Mouse (Mus musculus): ENCODE results near the gene Nxf1. TPM values are rescaled to one million over a fixed set of nuclear protein-coding genes. Genes with fewer than 3 reads are reported as not detected.
A peak's percentile ranks its signal among the peaks of the same experiment; 100 is the strongest.

Gene Nxf1
- polyA plus RNA-seq (2015; fragmentation: Nextera tagmentation; extraction: Ambion mirVana) = 183 and 189 TPM in 2 replicates

DNA sequence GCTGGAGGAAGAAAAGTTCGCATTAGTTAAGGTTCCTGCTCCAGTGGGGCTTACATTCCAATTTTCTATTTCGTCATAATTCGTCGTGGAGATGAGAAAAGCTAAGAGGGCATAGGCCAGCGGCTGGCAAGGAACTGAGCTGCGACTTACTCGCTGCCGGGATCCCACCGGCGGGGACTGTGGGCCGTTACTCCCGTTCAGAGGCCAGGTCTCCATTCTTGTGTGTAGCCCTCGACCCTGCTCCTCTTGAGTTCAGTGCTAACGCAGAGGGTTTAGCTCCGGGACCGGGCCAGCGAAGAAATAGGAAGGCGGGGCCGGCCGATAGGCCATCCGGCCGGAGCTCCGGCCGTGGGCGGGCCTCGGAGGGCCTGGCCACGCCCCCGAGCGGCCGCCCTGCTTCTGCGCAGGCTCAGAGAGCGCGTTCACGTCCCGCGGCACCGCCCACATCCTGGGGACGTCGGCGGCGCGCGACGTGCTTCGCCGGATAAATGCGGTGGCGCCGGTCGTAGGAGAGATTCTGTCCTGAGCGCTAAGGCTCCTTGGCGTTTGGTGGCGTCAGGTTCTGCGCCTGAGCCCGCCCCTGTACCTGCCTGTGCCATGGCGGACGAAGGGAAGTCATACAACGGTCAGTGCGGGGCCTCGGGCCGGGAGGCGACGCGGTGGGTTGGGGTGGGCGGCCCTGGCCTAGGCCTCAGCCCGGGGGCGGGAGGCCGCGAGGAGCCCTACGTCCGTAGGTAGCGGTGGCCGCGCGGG lies at the start of gene Nxf1:
TSS of gene Nxf1 (plus strand) at position 439 of the 753 bp plus-strand sequence.
- peak within 1 kb of the TSS; percentile 71 for H3K4me2 ChIP-seq
- ATAC-seq (replicated peaks; ENCODE audit: low FRiP score) = peak; percentile 95
- peak within 1 kb of the TSS; percentile 94 for H3K9ac ChIP-seq
- H3K4me1 ChIP-seq = peaks cover 22% of the 10 kb centered on the region
- H3K4me3 ChIP-seq (replicated peaks) = peak within 1 kb of the TSS; percentile 79
- H3K36me3 ChIP-seq = peaks cover 41% of the 10 kb centered on the region
- WGBS = under 1% methylated on average over 73 of the region's 75 CpGs
- no peaks in the 10 kb centered on the region for H3K9me3 ChIP-seq (replicated peaks)
- peak within 1 kb of the TSS; percentile 93 for H3K27ac ChIP-seq
- no peaks in the 10 kb centered on the region for H3K27me3 ChIP-seq

DNA sequence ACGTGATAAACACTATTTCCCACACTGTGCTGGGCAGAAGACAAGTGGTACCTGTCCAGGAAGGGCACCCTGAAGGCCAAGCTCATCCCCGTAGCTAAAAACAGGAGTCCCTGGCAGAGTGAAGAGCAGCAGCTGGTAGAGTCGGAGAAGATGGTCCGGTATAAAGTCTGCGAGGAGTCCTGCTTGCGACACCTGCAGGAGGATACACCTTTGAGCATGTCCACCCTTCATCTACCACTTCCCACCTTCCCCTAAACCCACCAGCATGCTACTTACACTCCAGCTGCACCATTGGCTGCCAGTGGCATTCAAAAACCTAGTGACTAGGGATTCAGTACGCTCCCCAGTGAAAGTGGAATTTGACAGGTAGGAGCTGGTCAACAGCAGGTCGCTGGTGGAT lies 47.9 kb upstream of the Nxf1 start:
- H3K9ac ChIP-seq = no peak overlapping the region
- H3K27ac ChIP-seq = no peak overlapping the region
- WGBS = 92% methylated on average over 8 of the region's 8 CpGs
- no peaks in the 10 kb centered on the region for H3K9me3 ChIP-seq (replicated peaks)
- peaks cover 28% of the 10 kb centered on the region for H3K4me1 ChIP-seq
- no peak for ATAC-seq (replicated peaks; ENCODE audit: low FRiP score)
- no peak overlapping the region for H3K4me3 ChIP-seq (replicated peaks)
- H3K4me2 ChIP-seq = no peak overlapping the region
- H3K36me3 ChIP-seq = peaks cover 57% of the 10 kb centered on the region
- H3K27me3 ChIP-seq = no peaks in the 10 kb centered on the region

DNA sequence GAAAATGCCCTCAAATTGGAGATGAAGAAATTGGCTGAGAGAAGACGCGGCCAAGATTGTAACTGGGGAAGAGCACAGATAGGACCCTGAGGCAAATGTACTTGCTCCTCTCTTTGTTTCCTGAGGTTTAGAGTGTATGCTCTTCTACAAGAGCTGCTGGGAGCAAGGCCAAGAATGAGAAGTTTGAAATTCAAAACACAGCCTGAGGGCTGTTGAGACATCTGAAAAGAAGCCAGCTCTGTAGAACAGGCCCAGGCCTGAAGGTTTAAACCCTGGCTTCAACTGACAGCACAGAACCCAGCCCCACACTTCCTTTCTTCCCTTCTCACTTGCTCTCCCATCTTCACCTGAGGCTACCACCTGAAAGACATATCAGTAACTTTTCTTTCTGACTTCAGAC lies 46.8 kb upstream of the Nxf1 start:
- H3K4me3 ChIP-seq (replicated peaks) = no peak overlapping the region
- peaks cover 32% of the 10 kb centered on the region for H3K4me1 ChIP-seq
- no peak overlapping the region for H3K27ac ChIP-seq
- no peak for ATAC-seq (replicated peaks; ENCODE audit: low FRiP score)
- no peak overlapping the region for H3K9ac ChIP-seq
- peaks cover 57% of the 10 kb centered on the region for H3K36me3 ChIP-seq
- H3K9me3 ChIP-seq (replicated peaks) = no peaks in the 10 kb centered on the region
- WGBS = 98% methylated on average over 2 of the region's 2 CpGs
- H3K4me2 ChIP-seq = no peak overlapping the region
- H3K27me3 ChIP-seq = no peaks in the 10 kb centered on the region

DNA sequence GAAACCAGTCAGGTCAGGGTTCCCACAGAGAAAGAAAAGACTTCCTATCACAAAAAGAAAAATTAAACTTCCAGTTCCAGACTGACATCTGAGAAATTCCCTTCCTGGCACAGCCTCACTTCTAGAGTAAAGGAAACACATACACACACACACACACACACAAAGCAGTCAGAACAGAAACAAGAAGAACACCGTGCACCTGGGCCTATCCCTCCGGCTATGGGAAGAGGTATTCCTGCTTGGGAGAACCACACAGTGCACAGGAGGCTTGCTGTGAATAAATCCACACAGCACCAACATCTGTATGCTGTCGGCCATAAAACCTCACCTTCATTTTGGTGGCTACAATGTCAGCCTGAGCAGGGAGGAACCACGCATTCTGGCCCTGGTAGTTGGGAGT lies 45.4 kb upstream of the Nxf1 start:
- 50% methylated on average over 4 of the region's 4 CpGs for WGBS

DNA sequence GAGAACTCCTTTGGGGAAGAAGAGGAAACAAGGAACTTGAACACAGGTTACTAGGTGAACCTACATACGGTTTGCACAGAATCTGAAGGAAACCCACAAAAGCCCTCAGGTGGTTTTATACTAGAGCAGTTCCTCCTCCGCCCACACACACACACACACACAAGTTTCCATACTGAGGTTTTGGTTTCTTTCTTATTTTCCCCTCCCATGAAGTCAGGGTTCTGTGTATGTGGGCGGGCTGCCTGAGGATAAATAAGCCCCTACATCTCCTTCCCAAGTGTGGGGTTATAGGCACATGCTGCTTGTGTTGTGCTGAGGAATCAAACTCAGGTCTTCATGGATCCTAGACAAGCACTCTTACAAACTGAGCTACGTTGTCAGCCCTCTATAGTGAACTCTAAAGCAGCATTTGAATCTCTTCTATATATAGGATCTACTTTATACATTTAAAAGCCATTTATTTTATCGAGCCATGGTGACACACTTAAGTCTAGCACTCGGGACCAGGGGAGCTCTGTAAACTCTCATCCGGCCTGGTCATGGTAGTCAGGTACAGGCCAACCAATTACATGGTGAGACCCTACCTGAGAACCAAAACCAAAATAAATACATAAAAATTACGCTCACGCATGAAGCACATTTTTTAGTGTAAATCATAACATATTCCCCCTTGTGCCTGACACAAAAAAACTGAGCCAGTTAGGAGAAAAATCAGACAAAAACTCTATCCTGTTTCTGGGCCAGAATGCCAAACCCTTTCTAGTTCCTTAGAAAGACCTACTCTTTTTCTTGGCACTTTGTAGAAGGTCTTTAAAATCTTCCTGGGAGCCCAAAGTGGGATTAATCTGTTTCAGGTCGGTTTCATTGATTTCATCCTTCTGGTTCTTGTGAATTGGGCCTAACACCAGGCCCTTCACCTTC lies 44.7 kb upstream of the Nxf1 start:
- no peak for ATAC-seq (replicated peaks; ENCODE audit: low FRiP score)
- Histone ChIP-seq H3K9ac (peak overlapping the region; percentile 83), H3K4me1 (peaks cover 34% of the 10 kb centered on the region), H3K27ac (peak overlapping the region; percentile 97), H3K4me2 (peak overlapping the region; percentile 77), H3K27me3 (no peaks in the 10 kb centered on the region), H3K4me3 (replicated peaks) (peak overlapping the region; percentile 87), H3K36me3 (peaks cover 45% of the 10 kb centered on the region), H3K9me3 (replicated peaks) (no peaks in the 10 kb centered on the region)
- 52% methylated on average over 10 of the region's 10 CpGs for WGBS

More for the DNA sequence above, 45.4 kb upstream of the Nxf1 start:
- H3K4me3 ChIP-seq (replicated peaks) = peak overlapping the region; percentile 87
- H3K27me3 ChIP-seq = no peaks in the 10 kb centered on the region
- H3K4me1 ChIP-seq = peaks cover 34% of the 10 kb centered on the region
- H3K36me3 ChIP-seq = peaks cover 52% of the 10 kb centered on the region
- H3K27ac ChIP-seq = peak overlapping the region; percentile 97
- ATAC-seq (replicated peaks; ENCODE audit: low FRiP score) = no peak
- H3K9me3 ChIP-seq (replicated peaks) = no peaks in the 10 kb centered on the region
- H3K4me2 ChIP-seq = peak overlapping the region; percentile 77
- peak overlapping the region; percentile 83 for H3K9ac ChIP-seq

DNA sequence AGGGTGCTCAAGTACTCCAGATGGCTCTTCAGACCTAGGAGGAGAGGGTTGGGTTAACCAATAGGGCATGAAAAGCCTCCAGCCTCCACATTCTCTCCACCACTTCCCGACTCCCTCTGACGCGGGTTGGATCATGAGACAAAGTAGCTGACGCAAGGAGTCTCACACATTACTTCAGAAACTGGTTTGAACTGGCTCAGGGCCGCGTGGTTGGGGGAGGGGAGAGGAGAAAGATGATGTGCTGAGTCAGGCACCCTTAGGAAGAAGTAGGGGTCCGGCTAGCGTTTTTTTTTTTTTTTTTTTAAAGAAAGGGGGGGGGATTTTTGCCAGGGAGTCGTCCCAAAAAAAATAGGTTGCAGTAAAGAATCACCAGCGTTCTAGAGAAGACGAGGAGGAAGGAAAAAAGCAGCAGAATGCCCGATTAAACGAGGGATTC lies 44.0 kb upstream of the Nxf1 start:
- no peaks in the 10 kb centered on the region for H3K27me3 ChIP-seq
- ATAC-seq (replicated peaks; ENCODE audit: low FRiP score) = peak; percentile 77
- peak overlapping the region; percentile 77 for H3K4me2 ChIP-seq
- H3K4me1 ChIP-seq = peaks cover 34% of the 10 kb centered on the region
- H3K9me3 ChIP-seq (replicated peaks) = no peaks in the 10 kb centered on the region
- peak overlapping the region; percentile 97 for H3K27ac ChIP-seq
- H3K9ac ChIP-seq = peak overlapping the region; percentile 83
- under 1% methylated on average over 13 of the region's 13 CpGs for WGBS
- H3K4me3 ChIP-seq (replicated peaks) = peak overlapping the region; percentile 87
- H3K36me3 ChIP-seq = peaks cover 38% of the 10 kb centered on the region

DNA sequence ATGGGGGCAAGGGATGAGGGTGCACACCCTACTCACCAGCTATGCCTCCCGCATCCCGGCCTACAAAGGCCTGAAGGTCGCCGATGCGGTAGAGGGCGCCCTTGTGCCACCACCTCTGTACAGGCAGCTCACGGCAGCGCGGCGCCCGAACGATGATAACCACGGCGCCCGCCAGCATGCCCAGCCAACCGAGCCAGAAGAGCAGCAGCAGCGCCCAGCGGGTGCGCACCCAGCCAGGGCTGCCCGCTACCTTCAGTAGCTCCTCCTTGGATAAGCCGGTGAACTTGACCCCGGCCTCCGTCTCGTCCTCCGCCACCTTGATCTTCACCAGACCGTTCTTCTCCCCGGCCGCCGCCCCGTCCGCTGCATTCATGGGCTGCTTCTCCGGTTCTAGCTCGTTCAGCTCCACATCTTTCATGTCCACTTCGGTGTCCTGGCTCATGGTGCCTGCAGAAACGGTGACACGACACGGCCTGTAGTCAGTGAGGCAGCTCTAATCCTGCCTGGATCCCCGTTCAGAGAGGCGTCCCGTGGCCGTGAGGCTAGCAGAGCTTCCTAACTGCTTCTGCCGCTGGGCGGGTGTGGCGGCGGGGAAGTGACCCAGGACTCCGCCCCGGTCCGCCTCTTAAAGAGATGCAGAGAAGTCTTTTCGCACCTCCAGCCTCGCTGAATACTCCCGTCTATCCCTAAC lies 43.4 kb upstream of the Nxf1 start:
- H3K36me3 ChIP-seq = peaks cover 32% of the 10 kb centered on the region
- peak; percentile 94 for ATAC-seq (replicated peaks; ENCODE audit: low FRiP score)
- peak overlapping the region; percentile 97 for H3K27ac ChIP-seq
- no peaks in the 10 kb centered on the region for H3K9me3 ChIP-seq (replicated peaks)
- peak overlapping the region; percentile 83 for H3K9ac ChIP-seq
- H3K4me3 ChIP-seq (replicated peaks) = peak overlapping the region; percentile 87
- no peaks in the 10 kb centered on the region for H3K27me3 ChIP-seq
- peak overlapping the region; percentile 77 for H3K4me2 ChIP-seq
- WGBS = under 1% methylated on average over 51 of the region's 51 CpGs
- H3K4me1 ChIP-seq = peaks cover 34% of the 10 kb centered on the region

DNA sequence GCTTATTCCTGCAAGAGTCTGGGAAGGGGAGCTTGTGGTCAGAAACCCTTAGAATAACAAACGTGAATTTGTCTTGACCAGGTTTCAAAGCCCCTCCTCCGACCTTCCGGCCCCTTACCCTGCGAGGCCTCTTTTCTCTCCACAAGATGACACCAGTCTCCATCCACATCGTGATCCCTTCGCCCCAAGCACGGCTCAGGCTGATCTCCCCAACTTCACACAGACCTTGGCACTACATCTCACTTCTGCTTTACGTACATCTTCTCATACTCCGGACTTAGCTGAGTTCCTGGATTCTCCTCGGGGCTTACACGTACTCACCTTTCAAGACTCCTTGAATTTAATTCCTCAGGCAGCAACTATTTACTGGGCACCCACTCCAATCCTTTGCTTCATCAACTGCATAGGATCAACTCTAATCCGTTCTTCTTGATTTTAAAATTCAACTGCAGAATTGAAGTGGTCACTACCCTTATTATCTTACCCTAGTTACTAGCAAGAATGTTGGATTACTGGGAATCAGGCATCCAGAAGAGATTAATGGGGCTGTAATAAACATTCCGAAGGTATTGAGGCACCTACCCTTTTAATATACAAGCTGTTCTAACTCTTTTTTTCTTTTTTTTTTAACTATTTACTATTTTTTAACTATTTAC lies 42.7 kb upstream of the Nxf1 start:
- H3K4me2 ChIP-seq = peak overlapping the region; percentile 77
- peak overlapping the region; percentile 83 for H3K9ac ChIP-seq
- H3K27ac ChIP-seq = peak overlapping the region; percentile 97
- peaks cover 26% of the 10 kb centered on the region for H3K36me3 ChIP-seq
- peak; percentile 15; the same call in 1 of the 2 replicates for ATAC-seq (replicated peaks; ENCODE audit: low FRiP score)
- H3K27me3 ChIP-seq = no peaks in the 10 kb centered on the region
- peaks cover 34% of the 10 kb centered on the region for H3K4me1 ChIP-seq
- no peaks in the 10 kb centered on the region for H3K9me3 ChIP-seq (replicated peaks)
- WGBS = 4% methylated on average over 13 of the region's 13 CpGs
- peak overlapping the region; percentile 87 for H3K4me3 ChIP-seq (replicated peaks)

DNA sequence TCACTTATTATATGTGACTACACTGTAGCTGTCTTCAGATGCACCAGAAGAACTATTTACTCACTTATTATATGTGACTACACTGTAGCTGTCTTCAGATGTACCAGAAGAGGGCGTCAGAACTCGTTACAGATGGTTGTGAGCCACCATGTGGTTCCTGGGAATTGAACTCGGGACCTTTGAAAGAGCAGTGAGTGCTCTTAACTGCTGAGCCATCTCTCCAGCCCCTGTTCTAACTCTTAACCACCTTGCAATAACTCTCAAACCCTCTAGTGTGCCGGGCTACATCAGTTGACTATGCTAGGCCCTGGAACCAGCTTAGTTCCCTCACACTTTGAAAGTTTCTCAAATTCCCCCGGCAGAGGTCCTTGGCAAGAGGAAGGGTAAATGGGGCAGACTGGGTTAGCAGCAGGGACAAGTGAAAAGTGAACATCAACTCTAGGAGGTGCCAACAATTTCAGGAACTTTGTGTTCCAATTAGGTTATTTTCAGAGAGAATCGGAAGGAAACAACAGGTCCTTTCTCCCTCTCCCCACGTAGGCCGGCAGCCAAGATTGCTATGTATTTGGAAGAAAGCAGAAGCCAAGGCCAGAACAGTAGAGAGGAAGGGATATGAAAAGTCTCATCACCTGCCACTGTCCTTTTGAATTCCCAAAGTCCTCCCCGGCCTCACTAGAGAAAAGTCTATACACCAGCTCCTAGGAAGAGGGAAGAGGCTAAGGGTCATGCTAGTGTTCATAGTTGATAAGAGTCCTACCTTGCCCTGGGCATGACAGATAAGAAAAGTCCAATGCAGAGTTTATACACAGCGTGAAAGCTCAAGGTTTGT lies 42.0 kb upstream of the Nxf1 start:
- Histone ChIP-seq H3K9ac (no peak overlapping the region), H3K9me3 (replicated peaks) (no peaks in the 10 kb centered on the region), H3K27me3 (no peaks in the 10 kb centered on the region), H3K36me3 (peaks cover 18% of the 10 kb centered on the region), H3K27ac (no peak overlapping the region), H3K4me1 (peaks cover 34% of the 10 kb centered on the region), H3K4me2 (peak overlapping the region; percentile 77; the same call in 1 of the 2 replicates), H3K4me3 (replicated peaks) (no peak overlapping the region)
- no peak for ATAC-seq (replicated peaks; ENCODE audit: low FRiP score)
- 75% methylated on average over 10 of the region's 10 CpGs for WGBS

DNA sequence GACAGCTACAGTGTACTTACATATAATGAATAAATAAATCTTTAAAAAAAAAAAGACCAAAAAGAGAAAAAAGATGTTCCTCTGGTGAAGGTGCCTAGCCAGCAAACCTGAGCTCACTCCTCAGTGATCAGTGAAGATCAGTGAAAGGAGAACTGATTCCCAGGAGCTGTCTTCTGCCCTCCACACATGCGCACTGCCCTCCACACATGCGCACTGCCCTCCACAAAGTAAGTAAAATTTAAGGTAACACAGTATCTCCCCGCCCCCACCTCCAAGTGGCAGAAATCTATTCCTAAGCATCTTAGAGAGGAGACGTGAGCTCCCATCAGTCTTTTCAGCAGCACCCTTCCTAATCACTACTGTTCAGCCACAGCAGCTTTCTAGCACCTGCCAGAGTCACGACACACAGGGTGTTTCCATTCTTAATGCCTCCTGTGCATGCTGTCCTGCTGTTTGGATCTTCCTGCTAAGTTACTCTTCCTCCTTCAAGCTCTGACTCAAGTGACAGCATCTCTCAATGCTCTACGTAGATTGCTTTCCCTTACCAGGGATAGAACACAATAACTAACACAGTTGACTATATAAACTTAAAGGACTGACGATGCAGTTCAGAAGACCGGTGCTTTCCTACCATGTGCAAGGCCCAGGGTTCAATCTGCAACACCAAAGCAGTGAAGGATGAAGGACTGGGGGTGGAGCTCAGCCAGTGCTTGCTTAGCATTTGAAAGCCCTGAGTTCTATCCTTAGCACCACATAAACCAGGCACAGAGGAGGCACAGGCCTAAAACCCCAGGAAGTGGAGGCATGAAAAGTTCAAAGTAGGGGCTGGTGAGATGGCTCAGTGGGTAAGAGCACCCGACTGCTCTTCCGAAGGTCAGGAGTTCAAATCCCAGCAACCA lies 40.8 kb upstream of the Nxf1 start:
- WGBS = 76% methylated on average over 10 of the region's 10 CpGs
- H3K27me3 ChIP-seq = no peaks in the 10 kb centered on the region
- no peaks in the 10 kb centered on the region for H3K9me3 ChIP-seq (replicated peaks)
- peaks cover 6% of the 10 kb centered on the region for H3K36me3 ChIP-seq
- ATAC-seq (replicated peaks; ENCODE audit: low FRiP score) = no peak
- H3K4me1 ChIP-seq = peaks cover 21% of the 10 kb centered on the region
- no peak overlapping the region for H3K27ac ChIP-seq
- H3K9ac ChIP-seq = no peak overlapping the region
- no peak overlapping the region for H3K4me3 ChIP-seq (replicated peaks)
- H3K4me2 ChIP-seq = no peak overlapping the region

Data from kidney, embryonic 15.5 days (tissue).